ENCODE assay signal across 8 mouse cellular contexts in genomic region chr10:67096621-67097436, GRCm38 (mm10). TPM values are rescaled to one million over a fixed set of nuclear protein-coding genes. Genes with fewer than 3 reads are reported as not detected.
A peak's percentile ranks its signal among the peaks of the same experiment; 100 is the strongest.
DNase-seq lines count a peak whose midpoint lies in the region; ATAC-seq and TF ChIP-seq lines count a peak whose summit lies in the region.

Reep3 (minus strand) TSS chr10:67096945.

- peak within 1 kb of the TSS; percentile 97 for H3K27ac ChIP-seq in CH12.LX (ENCODE audit: insufficient read depth, low read depth)
- H3K27ac ChIP-seq in forebrain, embryonic 15.5 days (replicated peaks): peak within 1 kb of the TSS; percentile 100
- H3K27ac ChIP-seq in lung, embryonic 14.5 days (ENCODE audit: low read depth): peak within 1 kb of the TSS; percentile 99

- under 1% methylated on average over 85 of the region's 97 CpGs for WGBS in forebrain, embryonic 15.5 days
- under 1% methylated on average over 97 of the region's 97 CpGs for WGBS in large intestine, adult 2 months
- WGBS in lung, embryonic 14.5 days: under 1% methylated on average over 71 of the region's 97 CpGs

- in situ Hi-C loops in CH12.LX (cut with MboI; ENCODE audit: low pct_ligation_motif_present, low pct_unique_long_range_greater_than_20kb, low sequenced_read_pairs): loop anchor here (5.0 to 25.0 kb wide), 2 partner anchors 95 to 185 kb away; no protein-coding TSS in a partner anchor

- DNase-seq in CH12.LX (ENCODE audit: extremely low read depth): peak; percentile 60
- peak; percentile 43 for DNase-seq in c-Kit-positive CD71-positive TER-119-positive erythroid progenitor cells, embryonic 14.5 days (ENCODE audit: low spot score)
- peak; percentile 79 to 89 for DNase-seq in heart, postnatal 14 days
- DNase-seq in large intestine, adult 2 months (ENCODE audit: low read depth, low spot score): no peak
- DNase-seq in lung, embryonic 14.5 days: peak; percentile 75
- peak; percentile 60 for DNase-seq in testis, postnatal 14 days (ENCODE audit: low spot score)

- H3K79me2 ChIP-seq in CH12.LX (replicated peaks; ENCODE audit: control insufficient read depth, extremely low read depth, insufficient read depth, poor library complexity, severe bottlenecking): peaks cover 83% of the 10 kb centered on the region

- peaks cover 6% of the 10 kb centered on the region for H3K9me3 ChIP-seq in CH12.LX (replicated peaks; ENCODE audit: low read length)
- no peaks in the 10 kb centered on the region for H3K9me3 ChIP-seq in forebrain, embryonic 15.5 days
- H3K9me3 ChIP-seq in lung, embryonic 14.5 days (ENCODE audit: low read depth, low read length): no peaks in the 10 kb centered on the region

- H3K27me3 ChIP-seq in CH12.LX (replicated peaks): no peaks in the 10 kb centered on the region
- H3K27me3 ChIP-seq in forebrain, embryonic 15.5 days: no peaks in the 10 kb centered on the region
- no peaks in the 10 kb centered on the region for H3K27me3 ChIP-seq in lung, embryonic 14.5 days (ENCODE audit: insufficient read depth, low read length)

- H3K4me1 ChIP-seq in CH12.LX (ENCODE audit: control insufficient read depth in 1 of 2, insufficient read depth in 2 of 2): peaks cover 4 to 47% of the 10 kb centered on the region in 2 experiments
- peaks cover 47% of the 10 kb centered on the region for H3K4me1 ChIP-seq in forebrain, embryonic 15.5 days
- H3K4me1 ChIP-seq in lung, embryonic 14.5 days (ENCODE audit: insufficient read depth): peaks cover 19% of the 10 kb centered on the region

- dilution Hi-C loops in CH12.LX (cut with MboI; ENCODE audit: extremely low pct_ligation_motif_present, extremely low pct_unique_long_range_greater_than_20kb, low sequenced_read_pairs): no loop called here

- no peak for TF ChIP-seq CTCF in CH12.LX (conservative IDR thresholded peaks at IDR 0.05 in 1 of 2, IDR thresholded peaks at IDR 0.05 in 1 of 2; ENCODE audit: low read depth in 2 of 2, low read length in 2 of 2)
- TF ChIP-seq CTCF in lung, embryonic 14.5 days (IDR thresholded peaks at IDR 0.05; ENCODE audit: low read depth): no peak

- 0 out of 2 replicates have a peak, but pooled peaks have one; percentile 40 for TF ChIP-seq POLR2A in CH12.LX (IDR thresholded peaks at IDR 0.05; ENCODE audit: low read depth, low read length)

- ATAC-seq in forebrain, embryonic 15.5 days (replicated peaks): peak; percentile 83
- ATAC-seq in lung, embryonic 14.5 days (ENCODE audit: insufficient read depth): peak; percentile 80
- peak; percentile 40 for ATAC-seq in neutrophil, adult 5-6 weeks (ENCODE audit: extremely low read depth, insufficient number of reproducible peaks, low FRiP score, poor library complexity, severe bottlenecking)

- H3K4me2 ChIP-seq in CH12.LX (ENCODE audit: insufficient read depth, low read depth, poor library complexity, severe bottlenecking): peak within 1 kb of the TSS; percentile 88
- peak within 1 kb of the TSS; percentile 72 for H3K4me2 ChIP-seq in forebrain, embryonic 15.5 days (replicated peaks)
- peak within 1 kb of the TSS; percentile 67 for H3K4me2 ChIP-seq in lung, embryonic 14.5 days

- H3K9ac ChIP-seq in CH12.LX (ENCODE audit: insufficient read depth, low read depth): peak within 1 kb of the TSS; percentile 74
- H3K9ac ChIP-seq in forebrain, embryonic 15.5 days (replicated peaks): peak within 1 kb of the TSS; percentile 96
- peak within 1 kb of the TSS; percentile 98 for H3K9ac ChIP-seq in lung, embryonic 14.5 days

- TF ChIP-seq EP300 in CH12.LX (IDR thresholded peaks at IDR 0.05; ENCODE audit: low read length): 0 out of 2 replicates have a peak, but pooled peaks have one; percentile 29

- TF ChIP-seq RAD21 in CH12.LX (IDR thresholded peaks at IDR 0.05; ENCODE audit: low read depth, low read length): no peak

- peaks cover 0 to 22% of the 10 kb centered on the region in 2 experiments for H3K36me3 ChIP-seq in CH12.LX (replicated peaks in 1 of 2; ENCODE audit: control insufficient read depth in 1 of 2, insufficient read depth in 1 of 2, low read length in 1 of 2)
- no peaks in the 10 kb centered on the region for H3K36me3 ChIP-seq in forebrain, embryonic 15.5 days
- H3K36me3 ChIP-seq in lung, embryonic 14.5 days (ENCODE audit: insufficient read depth): no peaks in the 10 kb centered on the region

- intact Hi-C loops in heart, postnatal 14 days (cut with DNase I): loop anchor here (2.0 kb wide), 5 partner anchors 28 to 186 kb away; no protein-coding TSS in a partner anchor

- peak within 1 kb of the TSS; percentile 66 to 93 (median 87) for H3K4me3 ChIP-seq in CH12.LX (replicated peaks in 1 of 3; ENCODE audit: low read depth in 2 of 3, low read length in 2 of 3, poor library complexity in 1 of 3)
- H3K4me3 ChIP-seq in forebrain, embryonic 15.5 days: peak within 1 kb of the TSS; percentile 99
- H3K4me3 ChIP-seq in lung, embryonic 14.5 days (ENCODE audit: low read depth, low read length): peak within 1 kb of the TSS; percentile 92

TF ChIP-seq in CH12.LX, 34 proteins besides CTCF, POLR2A, EP300 and RAD21:
- TF ChIP-seq ZMIZ1 (IDR thresholded peaks at IDR 0.05; ENCODE audit: low read depth, low read length) (peak; percentile 21; the same call in 1 of the 2 replicates), BHLHE40 (IDR thresholded peaks at IDR 0.05; ENCODE audit: low read depth, low read length) (peak; percentile 85; the same call in 1 of the 2 replicates), JUN (IDR thresholded peaks at IDR 0.05; ENCODE audit: insufficient read depth, low read depth, low read length) (no peak), MAX (IDR thresholded peaks at IDR 0.05; ENCODE audit: low read length) (peak; percentile 58), KAT2A (IDR thresholded peaks at IDR 0.05; ENCODE audit: insufficient replicate concordance, low read length) (no peak), HCFC1 (IDR thresholded peaks at IDR 0.05; ENCODE audit: low read depth, low read length) (no peak), SIN3A (IDR thresholded peaks at IDR 0.05; ENCODE audit: low read length) (peak; percentile 13; the same call in 1 of the 2 replicates), E2F4 (IDR thresholded peaks at IDR 0.05; ENCODE audit: insufficient replicate concordance, low read depth, low read length) (no peak), CHD2 (IDR thresholded peaks at IDR 0.05; ENCODE audit: low read length) (no peak), PAX5 (IDR thresholded peaks at IDR 0.05; ENCODE audit: low read length) (no peak), NRF1 (IDR thresholded peaks at IDR 0.05; ENCODE audit: low read depth, low read length) (no peak), MXI1 (IDR thresholded peaks at IDR 0.05; ENCODE audit: low read depth, low read length) (peak; percentile 80), POLR2AphosphoS2 (IDR thresholded peaks at IDR 0.05; ENCODE audit: low read depth, low read length) (no peak), MYC (IDR thresholded peaks at IDR 0.05; ENCODE audit: low read depth, low read length) (0 out of 2 replicates have a peak, but pooled peaks have one; percentile 16), MAZ (IDR thresholded peaks at IDR 0.05; ENCODE audit: low read depth, low read length) (no peak), MEF2A (IDR thresholded peaks at IDR 0.05; ENCODE audit: borderline replicate concordance, low read depth, low read length) (no peak), UBTF (IDR thresholded peaks at IDR 0.05; ENCODE audit: low read depth, low read length) (no peak; the same call in 1 of the 2 replicates), ZNF384 (IDR thresholded peaks at IDR 0.05; ENCODE audit: low read depth, low read length) (no peak), IRF4 (IDR thresholded peaks at IDR 0.05; ENCODE audit: low read depth, low read length) (no peak)

RNA-seq across cellular contexts. Expression of gene Reep3, which starts in this region (rescaled TPM):
- total RNA-seq in CH12.LX (2012; rRNA removed): 20.3 and 23.2 TPM in 2 replicates
- 20.0 and 23.3 TPM in 2 replicates for total RNA-seq in CH12.LX (2014; rRNA removed)
- polyA plus RNA-seq in CH12.LX (2012; ENCODE audit: insufficient read length, low read depth): 20.5 and 21.8 TPM in 2 replicates
- 36.6 and 37.0 TPM in 2 replicates for polyA plus RNA-seq in forebrain, embryonic 15.5 days (2015; fragmentation: Nextera tagmentation; extraction: Ambion mirVana)
- 10 to 100 TPM; 28.4 to 31.5 TPM for total RNA-seq in heart, postnatal 14 days (2021)
- 17.1 and 32.7 TPM in 2 replicates for polyA plus RNA-seq in large intestine, adult 2 months (2012; rRNA removed)
- 31.7 and 33.2 TPM in 2 replicates for polyA plus RNA-seq in lung, embryonic 14.5 days (2014; fragmentation: Nextera tagmentation; extraction: Ambion mirVana)
- total RNA-seq in neutrophil, adult 5-6 weeks (2017): 46.9 and 52.6 TPM in 2 replicates
